Mouse (Mus musculus) neural tube, embryonic 10.5 days (tissue): Measurements from ENCODE around the gene Galnt16.

Experiments used
- DNase-seq: peaks from one replicate; pipeline ENCODE4 v3.0.0-alpha.2; 2017; ENCODE audit warnings: low spot score; ENCODE audit errors: extremely low spot score

Gene Galnt16

GRCm38 (mm10) chr12:80595968-80596367 lies 77.9 kb downstream of the Galnt16 start:
- DNase-seq, result no peak

GRCm38 (mm10) chr12:80598236-80598635 lies 80.2 kb downstream of the Galnt16 start:
- DNase-seq, result no peak

- DNase-seq, result no peak
Measured at GRCm38 (mm10) chr12:80598756-80599155, 80.7 kb downstream of the Galnt16 start.

- DNase-seq, result no peak
Measured at GRCm38 (mm10) chr12:80601597-80602269, 83.7 kb downstream of the Galnt16 start.

- no peak for DNase-seq
Measured at GRCm38 (mm10) chr12:80602432-80602831, 84.4 kb downstream of the Galnt16 start.

- no peak for DNase-seq
Measured at GRCm38 (mm10) chr12:80603566-80603965, 85.5 kb downstream of the Galnt16 start.

GRCm38 (mm10) chr12:80604218-80604617 lies 86.1 kb downstream of the Galnt16 start:
- DNase-seq, result no peak

GRCm38 (mm10) chr12:80608576-80608975 lies 90.5 kb downstream of the Galnt16 start:
- no peak for DNase-seq

- DNase-seq, result no peak
Measured at GRCm38 (mm10) chr12:80609928-80610327, 91.9 kb downstream of the Galnt16 start.

GRCm38 (mm10) chr12:80612113-80612791 lies 94.2 kb downstream of the Galnt16 start:
- DNase-seq, result no peak

GRCm38 (mm10) chr12:80615371-80616257 lies 97.5 kb downstream of the Galnt16 start:
- no peak for DNase-seq

GRCm38 (mm10) chr12:80620501-80620900 lies 102.4 kb downstream of the Galnt16 start:
- DNase-seq, result no peak

GRCm38 (mm10) chr12:80631790-80632189 lies 113.7 kb downstream of the Galnt16 start:
- DNase-seq, result no peak

GRCm38 (mm10) chr12:80642725-80643692 lies 124.9 kb downstream of the Galnt16 start:
- peak; percentile 77 for DNase-seq

GRCm38 (mm10) chr12:80643693-80644505 lies 125.8 kb downstream of the Galnt16 start, which contains the start of the genes Slc39a9 and Erh:
Gene Slc39a9, plus strand, starts transcription at chr12:80643883.
Gene Erh, minus strand, starts transcription at chr12:80644341.
- DNase-seq, result peak; percentile 92

GRCm38 (mm10) chr12:80644506-80644868 lies 126.4 kb downstream of the Galnt16 start:
- DNase-seq, result peak; percentile 26

GRCm38 (mm10) chr12:80646377-80646776 lies 128.3 kb downstream of the Galnt16 start:
- no peak for DNase-seq

GRCm38 (mm10) chr12:80653951-80654658 lies 136.0 kb downstream of the Galnt16 start:
- DNase-seq, result no peak

GRCm38 (mm10) chr12:80654659-80655025 lies 136.6 kb downstream of the Galnt16 start:
- no peak for DNase-seq
